Mouse (Mus musculus): ENCODE results near the gene Uri1. TPM values are rescaled to one million over a fixed set of nuclear protein-coding genes. Genes with fewer than 3 reads are reported as not detected.

Uri1 gene
- polyA plus RNA-seq, 1 experiment, result 13.4 TPM

DNA sequence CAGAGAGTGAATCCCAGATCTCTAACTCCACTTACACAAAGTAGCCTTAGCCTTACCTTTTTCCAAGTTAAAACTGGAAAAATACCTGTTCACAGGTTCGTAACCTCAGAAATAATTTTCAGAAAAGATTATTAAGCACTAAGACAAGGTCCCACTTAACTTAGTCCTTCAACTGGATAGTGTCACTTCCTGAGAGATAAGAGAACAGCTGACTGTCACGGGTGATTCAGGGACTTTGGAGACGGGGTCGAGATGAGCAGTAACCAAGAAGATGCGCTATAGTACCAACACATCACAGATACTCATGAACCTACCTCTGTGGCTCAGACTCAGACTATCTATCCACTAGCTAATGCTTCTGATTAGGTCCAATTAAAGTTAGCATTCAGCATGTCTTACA lies 38.5 kb downstream of the Uri1 start:
- H3K79me2 ChIP-seq (ENCODE audit: control insufficient read depth, insufficient read depth), result peaks cover 18% of the 10 kb centered on the region
- no peak overlapping the region for H3K4me3 ChIP-seq
- no peak for TF ChIP-seq TCF12 (IDR thresholded peaks at IDR 0.05; ENCODE audit: insufficient read depth, poor library complexity, severe bottlenecking)
- TF ChIP-seq MYOD1 (IDR thresholded peaks at IDR 0.05; ENCODE audit: control insufficient read depth in 1 of 3, insufficient read length in 2 of 3, low read depth in 2 of 3), result no peak
- no peak for TF ChIP-seq MAX (IDR thresholded peaks at IDR 0.05; ENCODE audit: low read depth)
- no peak for TF ChIP-seq REST (IDR thresholded peaks at IDR 0.05; ENCODE audit: insufficient read depth, insufficient read length)
- TF ChIP-seq POLR2A (IDR thresholded peaks at IDR 0.05; ENCODE audit: insufficient read length, low read depth), result no peak
- TF ChIP-seq USF1 (IDR thresholded peaks at IDR 0.05; ENCODE audit: low read depth), result no peak
- no peak for TF ChIP-seq POLR2AphosphoS2 (IDR thresholded peaks at IDR 0.05; ENCODE audit: insufficient read length, low read depth)
- no peak for TF ChIP-seq MYOG (IDR thresholded peaks at IDR 0.05; ENCODE audit: control insufficient read depth in 1 of 3, insufficient read depth in 1 of 3, insufficient read length in 2 of 3, low read depth in 2 of 3)
- TF ChIP-seq SRF (IDR thresholded peaks at IDR 0.05; ENCODE audit: control insufficient read depth, insufficient read length, low read depth), result no peak
- TF ChIP-seq E2F4 (IDR thresholded peaks at IDR 0.05; ENCODE audit: insufficient read depth), result no peak
- TF ChIP-seq CEBPB (IDR thresholded peaks at IDR 0.05; ENCODE audit: insufficient read depth, poor library complexity, severe bottlenecking), result no peak
- TF ChIP-seq TCF3 (IDR thresholded peaks at IDR 0.05; ENCODE audit: insufficient read length, low read depth), result no peak
- H3K4me2 ChIP-seq (ENCODE audit: low read depth), result no peak overlapping the region
- no peak overlapping the region for H3ac ChIP-seq (ENCODE audit: control insufficient read depth, insufficient read length)
- H3K36me3 ChIP-seq (ENCODE audit: control insufficient read depth, insufficient read depth), result peaks cover 5% of the 10 kb centered on the region
- H3K27me3 ChIP-seq (ENCODE audit: control insufficient read depth, insufficient read depth, insufficient read length), result no peaks in the 10 kb centered on the region

DNA sequence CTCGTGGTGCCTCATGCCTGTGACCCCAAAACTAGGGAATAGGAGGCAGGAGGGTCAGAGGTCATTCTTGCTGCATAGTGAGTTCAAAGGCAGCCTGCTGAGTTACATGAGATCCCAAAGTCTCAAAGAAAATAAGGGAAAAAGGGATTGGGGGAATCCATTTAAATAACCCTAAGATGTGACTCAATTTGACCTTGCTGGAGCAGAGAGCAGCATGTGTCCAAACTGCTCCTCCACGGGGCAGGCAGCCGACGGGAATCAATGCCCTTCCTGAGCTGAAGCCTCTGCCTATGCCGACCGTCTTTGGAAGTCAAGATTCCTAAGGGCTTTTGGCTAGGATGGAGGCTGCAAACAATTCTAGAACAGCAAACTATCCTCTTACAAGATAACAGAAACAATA lies 39.9 kb downstream of the Uri1 start:
- no peak overlapping the region for H3ac ChIP-seq (ENCODE audit: control insufficient read depth, insufficient read length)
- no peak overlapping the region for H3K4me2 ChIP-seq (ENCODE audit: low read depth)
- no peak overlapping the region for H3K4me3 ChIP-seq
- peaks cover 5% of the 10 kb centered on the region for H3K36me3 ChIP-seq (ENCODE audit: control insufficient read depth, insufficient read depth)
- TF ChIP-seq SRF (IDR thresholded peaks at IDR 0.05; ENCODE audit: control insufficient read depth, insufficient read length, low read depth) (no peak), USF1 (IDR thresholded peaks at IDR 0.05; ENCODE audit: low read depth) (no peak), MYOG (IDR thresholded peaks at IDR 0.05; ENCODE audit: control insufficient read depth in 1 of 3, insufficient read depth in 1 of 3, insufficient read length in 2 of 3, low read depth in 2 of 3) (no peak), POLR2AphosphoS2 (IDR thresholded peaks at IDR 0.05; ENCODE audit: insufficient read length, low read depth) (no peak), CEBPB (IDR thresholded peaks at IDR 0.05; ENCODE audit: insufficient read depth, poor library complexity, severe bottlenecking) (no peak)
- H3K79me2 ChIP-seq (ENCODE audit: control insufficient read depth, insufficient read depth), result peaks cover 18% of the 10 kb centered on the region
- H3K27me3 ChIP-seq (ENCODE audit: control insufficient read depth, insufficient read depth, insufficient read length), result no peaks in the 10 kb centered on the region

DNA sequence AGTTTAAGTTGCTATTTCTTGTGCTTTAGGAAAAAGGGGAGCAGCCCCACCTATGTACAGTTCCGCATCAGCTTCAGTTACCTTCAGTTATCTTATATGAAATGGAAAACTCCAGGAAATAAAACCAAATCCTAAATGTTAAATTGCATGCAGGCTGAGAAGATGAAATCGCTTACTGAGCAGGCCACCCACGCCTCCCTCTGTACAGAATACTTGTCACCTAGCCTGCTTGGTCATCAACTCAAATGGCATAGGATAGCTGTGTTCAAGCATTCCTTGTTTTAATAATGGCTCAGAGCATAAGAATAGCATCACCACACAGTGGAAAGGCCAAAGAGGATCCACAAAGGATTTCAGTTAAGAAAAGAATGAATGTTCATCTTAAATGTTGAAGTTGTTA lies 43.6 kb downstream of the Uri1 start:
- no peak overlapping the region for H3K4me2 ChIP-seq (ENCODE audit: low read depth)
- H3K4me3 ChIP-seq, result no peak overlapping the region
- no peak overlapping the region for H3ac ChIP-seq (ENCODE audit: control insufficient read depth, insufficient read length)
- no peak for TF ChIP-seq USF1 (IDR thresholded peaks at IDR 0.05; ENCODE audit: low read depth)
- no peak for TF ChIP-seq MYOD1 (IDR thresholded peaks at IDR 0.05; ENCODE audit: control insufficient read depth in 1 of 3, insufficient read length in 2 of 3, low read depth in 2 of 3)
- no peak for TF ChIP-seq TCF3 (IDR thresholded peaks at IDR 0.05; ENCODE audit: insufficient read length, low read depth)
- TF ChIP-seq CEBPB (IDR thresholded peaks at IDR 0.05; ENCODE audit: insufficient read depth, poor library complexity, severe bottlenecking), result no peak
- no peak for TF ChIP-seq POLR2AphosphoS2 (IDR thresholded peaks at IDR 0.05; ENCODE audit: insufficient read length, low read depth)
- no peak for TF ChIP-seq REST (IDR thresholded peaks at IDR 0.05; ENCODE audit: insufficient read depth, insufficient read length)
- TF ChIP-seq TCF12 (IDR thresholded peaks at IDR 0.05; ENCODE audit: insufficient read depth, poor library complexity, severe bottlenecking), result no peak
- TF ChIP-seq E2F4 (IDR thresholded peaks at IDR 0.05; ENCODE audit: insufficient read depth), result no peak
- no peak for TF ChIP-seq SRF (IDR thresholded peaks at IDR 0.05; ENCODE audit: control insufficient read depth, insufficient read length, low read depth)
- no peak for TF ChIP-seq POLR2A (IDR thresholded peaks at IDR 0.05; ENCODE audit: insufficient read length, low read depth)
- H3K79me2 ChIP-seq (ENCODE audit: control insufficient read depth, insufficient read depth), result no peaks in the 10 kb centered on the region
- H3K27me3 ChIP-seq (ENCODE audit: control insufficient read depth, insufficient read depth, insufficient read length), result no peaks in the 10 kb centered on the region
- H3K36me3 ChIP-seq (ENCODE audit: control insufficient read depth, insufficient read depth), result peaks cover 5% of the 10 kb centered on the region

DNA sequence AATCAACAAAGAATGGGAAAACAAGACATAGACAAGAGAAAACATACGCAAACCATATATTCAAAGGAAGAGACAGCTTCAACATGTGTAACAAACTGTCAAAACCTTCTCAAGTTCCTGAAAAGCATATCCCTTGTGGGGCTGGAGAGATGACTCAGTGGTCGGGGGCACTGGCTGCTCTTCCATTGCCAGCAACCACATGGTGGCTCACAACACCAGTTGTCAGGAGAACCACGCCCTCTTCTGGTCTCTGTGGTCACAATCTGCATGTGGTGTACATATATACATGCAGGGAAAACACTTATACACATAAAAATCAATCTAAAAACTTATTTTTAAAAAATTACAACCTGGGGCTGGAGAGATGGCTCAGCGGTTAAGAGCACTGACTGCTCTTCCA lies 44.9 kb downstream of the Uri1 start:
- no peaks in the 10 kb centered on the region for H3K79me2 ChIP-seq (ENCODE audit: control insufficient read depth, insufficient read depth)
- H3ac ChIP-seq (ENCODE audit: control insufficient read depth, insufficient read length), result no peak overlapping the region
- no peak overlapping the region for H3K4me3 ChIP-seq
- H3K36me3 ChIP-seq (ENCODE audit: control insufficient read depth, insufficient read depth), result peaks cover 5% of the 10 kb centered on the region
- H3K27me3 ChIP-seq (ENCODE audit: control insufficient read depth, insufficient read depth, insufficient read length), result no peaks in the 10 kb centered on the region
- no peak overlapping the region for H3K4me2 ChIP-seq (ENCODE audit: low read depth)
- TF ChIP-seq TCF12 (IDR thresholded peaks at IDR 0.05; ENCODE audit: insufficient read depth, poor library complexity, severe bottlenecking) (no peak), SRF (IDR thresholded peaks at IDR 0.05; ENCODE audit: control insufficient read depth, insufficient read length, low read depth) (no peak), USF1 (IDR thresholded peaks at IDR 0.05; ENCODE audit: low read depth) (no peak), E2F4 (IDR thresholded peaks at IDR 0.05; ENCODE audit: insufficient read depth) (no peak), TCF3 (IDR thresholded peaks at IDR 0.05; ENCODE audit: insufficient read length, low read depth) (no peak), MYOD1 (IDR thresholded peaks at IDR 0.05; ENCODE audit: control insufficient read depth in 1 of 3, insufficient read length in 2 of 3, low read depth in 2 of 3) (no peak), REST (IDR thresholded peaks at IDR 0.05; ENCODE audit: insufficient read depth, insufficient read length) (no peak), POLR2AphosphoS2 (IDR thresholded peaks at IDR 0.05; ENCODE audit: insufficient read length, low read depth) (no peak), CEBPB (IDR thresholded peaks at IDR 0.05; ENCODE audit: insufficient read depth, poor library complexity, severe bottlenecking) (no peak), MYOG (IDR thresholded peaks at IDR 0.05; ENCODE audit: control insufficient read depth in 1 of 3, insufficient read depth in 1 of 3, insufficient read length in 2 of 3, low read depth in 2 of 3) (no peak), MAX (IDR thresholded peaks at IDR 0.05; ENCODE audit: low read depth) (no peak), POLR2A (IDR thresholded peaks at IDR 0.05; ENCODE audit: insufficient read length, low read depth) (no peak)

DNA sequence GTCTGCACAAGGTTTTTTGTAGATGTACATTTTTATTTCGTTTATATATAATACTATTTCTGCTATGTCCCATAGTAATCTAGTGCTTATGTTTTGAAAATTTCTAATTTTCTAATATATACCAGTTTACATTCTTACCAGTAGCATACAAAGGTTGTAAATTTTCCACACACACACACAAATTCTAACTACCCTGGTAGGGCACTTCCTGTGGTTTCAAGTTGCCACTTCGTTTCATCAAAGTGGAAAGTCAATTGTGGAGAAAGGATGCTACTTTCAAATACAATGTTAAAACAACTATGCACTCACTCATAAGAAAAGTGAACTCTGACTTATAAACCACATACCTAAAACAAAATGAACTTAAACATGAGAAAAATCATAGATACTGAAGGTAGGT lies 45.7 kb downstream of the Uri1 start:
- H3K79me2 ChIP-seq (ENCODE audit: control insufficient read depth, insufficient read depth), result no peaks in the 10 kb centered on the region
- no peaks in the 10 kb centered on the region for H3K27me3 ChIP-seq (ENCODE audit: control insufficient read depth, insufficient read depth, insufficient read length)
- H3K4me3 ChIP-seq, result no peak overlapping the region
- TF ChIP-seq MYOG (IDR thresholded peaks at IDR 0.05; ENCODE audit: control insufficient read depth in 1 of 3, insufficient read depth in 1 of 3, insufficient read length in 2 of 3, low read depth in 2 of 3) (no peak), CEBPB (IDR thresholded peaks at IDR 0.05; ENCODE audit: insufficient read depth, poor library complexity, severe bottlenecking) (no peak), SRF (IDR thresholded peaks at IDR 0.05; ENCODE audit: control insufficient read depth, insufficient read length, low read depth) (no peak), MAX (IDR thresholded peaks at IDR 0.05; ENCODE audit: low read depth) (no peak), REST (IDR thresholded peaks at IDR 0.05; ENCODE audit: insufficient read depth, insufficient read length) (no peak), E2F4 (IDR thresholded peaks at IDR 0.05; ENCODE audit: insufficient read depth) (no peak), POLR2A (IDR thresholded peaks at IDR 0.05; ENCODE audit: insufficient read length, low read depth) (no peak), MYOD1 (IDR thresholded peaks at IDR 0.05; ENCODE audit: control insufficient read depth in 1 of 3, insufficient read length in 2 of 3, low read depth in 2 of 3) (no peak), USF1 (IDR thresholded peaks at IDR 0.05; ENCODE audit: low read depth) (no peak), TCF3 (IDR thresholded peaks at IDR 0.05; ENCODE audit: insufficient read length, low read depth) (no peak), POLR2AphosphoS2 (IDR thresholded peaks at IDR 0.05; ENCODE audit: insufficient read length, low read depth) (no peak), TCF12 (IDR thresholded peaks at IDR 0.05; ENCODE audit: insufficient read depth, poor library complexity, severe bottlenecking) (no peak)
- no peak overlapping the region for H3K4me2 ChIP-seq (ENCODE audit: low read depth)
- no peak overlapping the region for H3ac ChIP-seq (ENCODE audit: control insufficient read depth, insufficient read length)
- H3K36me3 ChIP-seq (ENCODE audit: control insufficient read depth, insufficient read depth), result peaks cover 5% of the 10 kb centered on the region

Measured in myocyte (in vitro differentiated cells).